Mouse (Mus musculus) olfactory bulb, adult 2 months (tissue): ENCODE data around the gene Chrnd.

Source experiments
- CTCF ChIP-seq: fragments of 200-500 bp; IDR thresholded peaks from 2 replicates; pipeline ENCODE4 v1.5.1; 2012; ENCODE audit warnings: low read depth, mild to moderate bottlenecking, low read length, moderate library complexity; ENCODE audit not compliant: insufficient read depth
- POLR2A ChIP-seq: fragments of 200-500 bp; IDR thresholded peaks from 2 replicates; pipeline ENCODE4 v1.6.1; 2012; ENCODE audit warnings: mild to moderate bottlenecking, low read depth, low read length, moderate library complexity; ENCODE audit not compliant: insufficient read depth

DNA sequence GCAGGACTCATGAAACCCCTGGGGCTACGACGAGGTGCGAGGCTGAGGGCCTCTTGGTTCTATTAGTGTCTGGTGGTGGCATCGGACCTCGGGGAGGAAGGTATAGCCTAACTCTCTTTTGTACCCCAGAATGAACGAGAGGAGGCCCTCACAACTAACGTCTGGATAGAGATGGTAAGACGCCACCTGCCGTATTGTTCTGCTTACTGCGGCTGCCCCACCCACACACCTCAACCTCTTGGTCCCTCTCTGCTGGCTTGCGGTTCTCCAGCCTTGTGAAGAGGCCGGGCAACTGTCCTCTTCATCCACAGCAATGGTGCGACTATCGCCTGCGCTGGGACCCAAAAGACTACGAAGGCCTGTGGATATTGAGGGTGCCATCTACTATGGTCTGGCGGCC lies 15.9 kb downstream of the Chrnd start:
- no peak for TF ChIP-seq CTCF
- no peak for TF ChIP-seq POLR2A
